In the genomic region with DNA sequence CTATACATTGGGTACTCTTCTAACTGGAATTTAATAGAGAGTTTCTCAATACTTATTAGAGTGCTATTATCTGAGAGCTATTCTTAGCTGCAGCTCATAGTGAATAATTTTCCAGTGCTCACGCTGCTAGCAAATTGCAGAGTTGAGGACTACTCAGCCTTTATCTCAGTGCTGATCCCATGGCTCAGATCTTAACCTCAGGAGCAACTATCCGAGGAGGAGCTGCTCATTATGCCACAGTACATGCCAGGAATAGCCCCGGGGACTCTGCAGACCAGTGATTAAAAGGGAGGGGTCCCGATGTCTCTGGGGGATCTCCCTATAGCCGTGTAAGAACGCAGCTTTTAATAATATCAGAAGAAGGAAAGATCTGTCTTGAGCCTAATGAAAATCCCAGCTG, we compare ENCODE assay signal across 13 mouse cellular contexts. TPM values are rescaled to one million over a fixed set of nuclear protein-coding genes. Genes with fewer than 3 reads are reported as not detected.
DNase-seq lines count a peak whose midpoint lies in the region; ATAC-seq and TF ChIP-seq lines count a peak whose summit lies in the region.
"Had no signal": no experiment of that assay in that cellular context is flagged by ENCODE, and none has a peak within 500 bp of the region (broad histone marks: within the 10 kb centered on the region; RNA-seq: fewer than 3 reads in every experiment).

No protein-coding gene starts in this region.

- H3K36me3 ChIP-seq in forebrain, embryonic 13.5 days (ENCODE audit: poor library complexity, severe bottlenecking): no peaks in the 10 kb centered on the region
- H3K36me3 ChIP-seq in hindbrain, embryonic 15.5 days: no peaks in the 10 kb centered on the region
- H3K36me3 ChIP-seq: limb, embryonic 12.5 days had no signal

- TF ChIP-seq POLR2A in olfactory bulb, adult 2 months (IDR thresholded peaks at IDR 0.05; ENCODE audit: insufficient read depth, low read depth, low read length): no peak

- no peak for TF ChIP-seq CTCF in olfactory bulb, adult 2 months (IDR thresholded peaks at IDR 0.05; ENCODE audit: insufficient read depth, low read depth, low read length)

- peaks cover 3% of the 10 kb centered on the region; the same call in 1 of the 2 replicates for H3K4me1 ChIP-seq in forebrain, embryonic 13.5 days
- H3K4me1 ChIP-seq in hindbrain, embryonic 15.5 days (replicated peaks): peaks cover 3% of the 10 kb centered on the region; the same call in 1 of the 2 replicates
- H3K4me1 ChIP-seq in olfactory bulb, adult 2 months (ENCODE audit: control insufficient read depth, insufficient read depth, low read length): peaks cover 5% of the 10 kb centered on the region
- H3K4me1 ChIP-seq: limb, embryonic 12.5 days had no signal

- no peak overlapping the region for H3K27ac ChIP-seq in forebrain, embryonic 13.5 days
- H3K27ac ChIP-seq in hindbrain, embryonic 15.5 days (replicated peaks): peak overlapping the region; percentile 46
- peak overlapping the region; percentile 72 for H3K27ac ChIP-seq in olfactory bulb, adult 2 months (ENCODE audit: insufficient read depth, low read depth, low read length)
- H3K27ac ChIP-seq: limb, embryonic 12.5 days; stomach, postnatal 0 days had no signal

- ATAC-seq in forebrain, embryonic 13.5 days: peak; percentile 76
- ATAC-seq in hindbrain, embryonic 15.5 days (ENCODE audit: low FRiP score, low read depth): peak; percentile 68; the same call in 1 of the 2 replicates
- no peak for ATAC-seq in frontal cortex, adult (ENCODE audit: low TSS enrichment)

- H3K4me2 ChIP-seq in forebrain, embryonic 13.5 days: 0 out of 2 replicates have a peak overlapping the region, but pooled peaks have one; percentile 27
- peak overlapping the region; percentile 26; the same call in 1 of the 2 replicates for H3K4me2 ChIP-seq in hindbrain, embryonic 15.5 days
- H3K4me2 ChIP-seq: limb, embryonic 12.5 days; lung, embryonic 14.5 days had no signal

- H3K9ac ChIP-seq in forebrain, embryonic 13.5 days: no peak overlapping the region
- H3K9ac ChIP-seq in hindbrain, embryonic 15.5 days: no peak overlapping the region
- H3K9ac ChIP-seq: limb, embryonic 12.5 days; lung, embryonic 14.5 days had no signal

- 20% methylated on average over 6 of the region's 6 CpGs for WGBS in forebrain, embryonic 13.5 days
- WGBS in hindbrain, embryonic 15.5 days: 26% methylated on average over 6 of the region's 6 CpGs
- 7% methylated on average over 6 of the region's 6 CpGs for WGBS in olfactory bulb, adult 2 months

- peak; percentile 6 for DNase-seq in layer of hippocampus, adult 11-12 months (ENCODE audit: low spot score)
- DNase-seq in layer of hippocampus, adult 9-11 months: no peak
- DNase-seq in MN1 (ENCODE audit: low spot score): no peak
- DNase-seq: cerebellum, adult 8-10 months; kidney, adult 8-10 months; lung, embryonic 14.5 days; right cerebral cortex, postnatal 4 days had no signal

- no peaks in the 10 kb centered on the region for H3K9me3 ChIP-seq in forebrain, embryonic 13.5 days (replicated peaks)
- no peaks in the 10 kb centered on the region for H3K9me3 ChIP-seq in hindbrain, embryonic 15.5 days
- H3K9me3 ChIP-seq: limb, embryonic 12.5 days had no signal

- no peak overlapping the region for H3K4me3 ChIP-seq in forebrain, embryonic 13.5 days
- no peak overlapping the region for H3K4me3 ChIP-seq in hindbrain, embryonic 15.5 days
- no peak overlapping the region for H3K4me3 ChIP-seq in olfactory bulb, adult 2 months (ENCODE audit: insufficient read depth, low read depth, low read length)
- H3K4me3 ChIP-seq: limb, embryonic 12.5 days had no signal

- H3K27me3 ChIP-seq in forebrain, embryonic 13.5 days: no peaks in the 10 kb centered on the region
- H3K27me3 ChIP-seq in hindbrain, embryonic 15.5 days: no peaks in the 10 kb centered on the region
- H3K27me3 ChIP-seq: limb, embryonic 12.5 days had no signal

RNA-seq across cellular contexts. Expression of a gene that starts 50.7 kb away (rescaled TPM):
- 2.6 and 2.7 TPM in 2 replicates for polyA plus RNA-seq in forebrain, embryonic 13.5 days (2015; fragmentation: Nextera tagmentation; extraction: Ambion mirVana)
- polyA plus RNA-seq in hindbrain, embryonic 15.5 days (2015; fragmentation: Nextera tagmentation; extraction: Ambion mirVana): 2.4 and 2.5 TPM in 2 replicates
- not detected in 2 replicates for polyA plus RNA-seq in olfactory bulb, adult 2 months (2012; ENCODE audit: insufficient read depth, insufficient read length, low replicate concordance, missing spikeins)
